Mouse (Mus musculus) large intestine, adult 2 months (tissue): ENCODE results near the gene Tmem98. TPM values are rescaled to one million over a fixed set of nuclear protein-coding genes. Genes with fewer than 3 reads are reported as not detected.

Source experiments
- DNase-seq: peaks from one replicate; pipeline ENCODE4 v3.0.0-alpha.2; 2012; ENCODE audit warnings: low read depth, low spot score
- WGBS: fragments of 180-500 bp; shearing (Covaris S2); methylation state at CpG from one replicate; pipeline ENCODE4 v1.1.7; 2018; 5-methylcytosine and 5-hydroxymethylcytosine counted together
- polyA plus RNA-seq: library from polyadenylated mRNA; depleted of rRNA; stranded (reverse); fragments of >200 nt; gene quantifications from 2 replicates; pipeline ENCODE4 v1.2.3, GENCODE M21; 2012; rRNA removed

Gene Tmem98
- 159 and 218 TPM in 2 replicates for polyA plus RNA-seq

DNA sequence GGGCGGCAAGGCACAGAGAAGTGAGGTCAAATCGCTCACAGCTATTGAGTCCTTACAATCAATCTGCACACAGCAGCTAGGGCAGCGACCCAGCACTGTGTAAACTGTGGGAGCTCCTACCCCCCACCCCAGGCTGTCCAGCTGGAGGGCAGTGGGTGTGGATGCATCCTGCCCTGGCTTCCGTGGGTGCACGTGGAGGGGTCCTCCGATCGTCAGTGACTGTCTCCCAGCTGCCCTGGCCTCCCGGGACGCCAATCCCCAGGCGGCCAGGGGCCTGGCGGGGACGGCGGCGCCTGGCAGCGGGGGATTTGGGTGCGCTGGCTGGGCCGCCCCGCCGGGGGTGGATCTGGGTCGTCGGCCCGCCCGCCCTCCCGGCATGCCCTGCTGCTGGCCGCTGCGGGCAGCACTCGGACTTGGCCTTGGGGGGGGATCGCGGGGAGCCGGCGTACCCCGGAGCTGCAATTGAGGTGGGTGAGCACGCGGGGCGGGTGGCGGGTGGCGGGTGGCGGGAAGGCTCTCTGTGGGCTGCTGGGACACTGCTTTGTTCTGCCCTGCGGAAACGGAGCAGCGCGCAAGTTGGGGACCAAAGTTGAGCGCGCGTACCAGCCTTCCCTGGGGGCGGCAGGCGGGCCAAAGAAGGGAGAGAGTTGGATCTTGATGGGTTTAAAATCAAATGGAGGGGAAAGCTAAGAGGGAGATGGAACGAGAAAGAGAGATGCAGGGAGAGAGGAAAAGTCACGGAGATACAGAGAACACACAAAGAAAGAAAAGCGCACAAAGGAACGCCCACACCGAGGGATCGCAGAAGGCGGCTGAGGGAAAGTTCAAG is at the start of gene Tmem98:
Tmem98 (plus strand) TSS at position 183 of the 829 bp plus-strand sequence.
- 2% methylated on average over 54 of the region's 54 CpGs for WGBS
- DNase-seq: no peak

DNA sequence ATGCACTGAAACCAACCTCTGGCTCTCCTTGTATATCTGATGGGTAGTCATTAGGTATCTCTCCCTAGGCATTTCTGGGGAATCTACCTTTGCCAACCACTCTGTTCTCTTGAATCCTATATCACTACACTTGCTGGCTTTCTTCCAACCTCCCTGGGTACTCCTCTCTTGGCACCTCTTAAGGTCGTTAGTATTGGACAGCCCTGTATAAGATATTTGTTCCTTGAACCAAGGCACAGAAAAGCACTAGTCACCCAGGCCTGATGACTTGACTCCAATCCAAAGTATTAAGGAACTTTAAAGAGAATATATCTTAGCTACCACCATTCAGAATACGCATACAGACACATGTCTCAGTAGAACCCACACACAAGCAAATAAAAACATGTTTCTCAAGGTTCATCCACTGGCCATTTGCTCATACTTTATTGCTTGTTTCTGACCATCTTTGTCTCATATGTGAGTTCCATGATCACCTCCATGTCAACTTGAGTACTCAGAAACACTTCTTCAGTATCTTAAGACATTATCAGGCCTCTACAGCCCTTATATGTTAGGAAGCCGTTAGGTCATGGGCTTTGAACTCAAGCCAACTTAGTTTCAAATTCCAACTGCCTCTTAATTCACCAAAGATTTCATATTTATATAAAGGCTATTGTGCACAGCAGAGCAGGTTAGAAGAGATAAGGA is 48.5 kb upstream of the Tmem98 start:
- 39% methylated on average over 3 of the region's 3 CpGs for WGBS
- no peak for DNase-seq

- DNase-seq: no peak
- WGBS: 54% methylated on average over 4 of the region's 4 CpGs
These were observed 47.9 kb upstream of the Tmem98 start for GRCm38 (mm10) chr11:80762066-80762465.

GRCm38 (mm10) chr11:80766068-80766467 is 43.9 kb upstream of the Tmem98 start:
- 86% methylated on average over 4 of the region's 4 CpGs for WGBS
- no peak for DNase-seq

- no peak for DNase-seq
- 36% methylated on average over 6 of the region's 6 CpGs for WGBS
These were observed 43.3 kb upstream of the Tmem98 start for GRCm38 (mm10) chr11:80766472-80767319.

- no peak for DNase-seq
- 41% methylated on average over 3 of the region's 3 CpGs for WGBS
These were observed 42.7 kb upstream of the Tmem98 start for GRCm38 (mm10) chr11:80767320-80767617.

DNA sequence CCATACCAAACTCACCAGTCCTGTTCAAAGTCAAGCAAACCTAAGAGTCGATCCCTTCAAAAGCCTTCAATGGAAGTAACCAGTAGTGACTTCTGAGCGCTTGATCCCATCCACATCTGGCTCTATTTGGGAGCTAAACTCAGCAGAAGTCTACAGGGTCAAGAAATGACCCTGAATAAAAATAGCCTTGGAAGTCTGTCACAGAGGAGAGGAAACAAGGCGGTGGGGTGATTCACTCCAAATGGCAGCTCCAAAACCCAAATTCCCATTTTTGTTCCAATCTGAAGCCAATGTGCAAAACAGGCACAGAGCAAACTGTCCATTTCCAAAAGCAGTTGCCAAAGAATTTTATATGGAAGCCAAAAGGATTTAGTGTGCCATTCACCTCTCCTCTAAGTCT is 38.8 kb upstream of the Tmem98 start:
- 89% methylated on average over 3 of the region's 3 CpGs for WGBS
- no peak for DNase-seq

DNA sequence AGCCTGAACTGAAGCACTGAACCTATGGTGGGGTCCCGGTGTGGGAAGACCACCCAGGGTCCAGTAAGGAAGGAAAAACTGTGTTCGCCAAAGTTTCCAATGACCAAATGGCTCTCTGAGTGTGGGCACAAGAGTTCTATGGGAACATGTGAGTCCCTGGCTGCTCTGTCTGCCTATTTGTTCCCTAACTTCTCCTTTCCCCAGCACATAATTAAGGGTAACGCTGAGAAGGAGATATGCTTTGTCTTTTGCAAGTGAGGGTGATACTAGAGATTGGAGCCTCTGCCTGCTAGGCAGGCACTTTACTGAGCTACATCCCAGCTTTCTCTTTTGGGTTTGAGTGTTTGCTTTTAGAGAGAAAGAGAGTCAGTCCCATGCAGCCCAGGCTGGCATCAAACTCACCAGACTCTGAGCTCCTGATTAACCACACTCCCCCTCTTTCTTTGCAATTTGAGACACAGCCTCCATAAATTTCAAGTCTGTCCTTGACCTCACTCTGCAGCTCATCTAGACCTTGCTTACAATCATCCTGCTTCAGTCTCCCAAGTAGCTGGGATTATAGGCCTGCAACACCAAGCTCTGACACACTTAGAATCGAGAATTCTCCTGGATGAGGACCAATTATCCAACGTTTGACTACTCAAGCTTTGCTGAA is 38.3 kb upstream of the Tmem98 start:
- 69% methylated on average over 5 of the region's 5 CpGs for WGBS
- no peak for DNase-seq

DNA sequence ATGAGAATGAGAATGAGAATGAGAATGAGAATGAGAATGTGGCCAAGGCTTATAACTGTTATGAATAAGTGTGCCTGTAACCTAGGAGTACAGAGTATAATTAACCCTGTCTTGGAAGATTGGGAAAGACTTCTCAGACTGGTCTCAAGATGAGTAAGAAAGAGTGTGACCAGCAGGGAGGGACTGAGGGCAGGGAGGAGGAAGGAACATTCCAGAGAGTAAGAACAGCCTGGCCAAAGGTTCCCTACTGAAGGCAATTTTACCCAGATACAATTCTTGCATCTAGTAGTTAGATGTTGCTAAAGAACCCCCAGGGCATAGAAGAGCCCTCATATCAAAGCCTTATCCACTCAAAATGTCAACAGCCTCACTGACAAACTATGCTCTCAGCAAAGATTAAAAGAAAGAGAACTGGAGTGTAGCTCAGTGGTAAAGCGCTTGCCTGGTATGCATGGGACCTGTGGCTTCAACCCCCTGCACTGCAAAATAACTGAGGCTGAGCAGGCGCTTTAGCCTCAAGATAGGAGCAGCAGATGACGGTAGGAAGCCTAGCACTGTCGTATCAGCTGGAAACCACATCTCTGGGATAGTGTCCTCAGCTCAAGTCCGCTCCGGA is 37.3 kb upstream of the Tmem98 start:
- WGBS: 92% methylated on average over 6 of the region's 6 CpGs
- DNase-seq: no peak

- 38% methylated on average over 3 of the region's 3 CpGs for WGBS
- no peak for DNase-seq
These were observed 34.4 kb upstream of the Tmem98 start for GRCm38 (mm10) chr11:80775535-80775934.

- WGBS: 53% methylated on average over 2 of the region's 2 CpGs
- no peak for DNase-seq
These were observed 32.3 kb upstream of the Tmem98 start for GRCm38 (mm10) chr11:80777708-80778107.

DNA sequence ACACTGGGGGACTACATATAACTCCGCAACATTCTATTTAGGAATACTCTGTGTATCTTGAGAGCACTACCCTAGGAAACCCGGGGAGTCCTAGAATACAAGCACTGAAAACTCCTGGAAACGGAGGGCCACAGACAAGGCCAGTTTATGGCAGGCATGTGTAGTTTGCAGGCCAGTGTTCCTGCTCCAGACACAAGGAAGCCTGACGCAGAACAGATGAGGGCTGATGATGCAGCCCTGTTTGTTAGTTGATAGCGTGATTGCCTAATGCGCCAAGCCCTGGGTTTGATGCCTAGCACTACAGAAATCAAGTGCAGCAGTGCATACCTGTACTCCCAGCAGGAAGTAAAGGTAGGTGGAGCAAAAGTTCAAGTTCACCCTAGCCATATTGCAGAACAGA is 31.8 kb upstream of the Tmem98 start:
- 30% methylated on average over 6 of the region's 6 CpGs for WGBS
- no peak for DNase-seq

DNA sequence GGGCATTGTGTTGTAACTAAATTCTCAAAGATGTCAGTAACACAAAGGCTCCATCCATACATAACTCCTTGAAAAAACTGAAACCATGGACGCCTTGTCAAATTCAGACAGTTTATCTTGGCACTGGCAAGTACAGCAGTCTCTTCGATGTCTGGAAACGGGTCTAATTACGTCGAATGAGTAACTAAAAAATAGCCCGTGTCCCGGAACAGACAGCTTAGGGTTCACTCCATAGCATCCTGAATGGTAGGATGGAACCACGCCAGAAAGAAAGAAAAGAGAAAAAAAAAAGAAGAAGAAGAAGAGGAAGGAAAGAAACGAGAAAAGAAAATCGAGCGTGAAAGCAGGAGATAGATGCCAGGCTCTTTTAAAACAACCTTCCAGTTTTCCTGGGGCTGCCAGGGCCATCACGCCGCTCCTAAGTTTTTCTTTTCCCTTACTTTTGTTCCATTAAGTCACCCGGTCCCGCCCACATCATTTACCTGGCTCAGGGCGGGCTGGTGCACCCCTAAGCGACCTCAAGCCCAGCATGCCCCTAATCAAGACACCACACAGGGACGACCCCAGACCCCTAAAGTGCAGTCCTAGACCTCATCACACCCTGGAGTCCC is 31.0 kb upstream of the Tmem98 start:
- 2% methylated on average over 18 of the region's 18 CpGs for WGBS
- no peak for DNase-seq

GRCm38 (mm10) chr11:80779527-80780344 is 30.2 kb upstream of the Tmem98 start, which contains the start of gene Myo1d:
Gene Myo1d (minus strand): TSS chr11:80780025.
- 1% methylated on average over 87 of the region's 87 CpGs for WGBS
- no peak for DNase-seq

DNA sequence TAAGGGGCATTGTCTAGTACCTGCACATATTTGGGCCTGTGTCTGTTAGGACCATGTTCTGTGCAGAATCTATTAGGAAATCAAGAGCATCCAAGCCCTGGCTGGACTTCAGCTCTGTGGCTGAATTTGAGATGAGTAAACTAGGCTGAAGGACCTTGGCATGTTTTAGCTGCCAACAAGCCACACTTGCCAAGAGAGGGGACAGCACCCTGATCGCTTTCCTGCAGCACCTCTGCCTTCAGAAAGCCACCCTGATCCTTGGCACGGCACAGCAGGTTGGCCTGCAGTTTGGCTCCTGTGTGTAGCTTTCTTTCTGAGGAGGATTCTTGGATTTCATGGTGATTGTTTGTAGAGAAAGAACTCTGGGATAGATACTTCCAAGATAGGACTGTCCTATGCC is 28.4 kb upstream of the Tmem98 start:
- WGBS: 59% methylated on average over 2 of the region's 2 CpGs
- DNase-seq: no peak

DNA sequence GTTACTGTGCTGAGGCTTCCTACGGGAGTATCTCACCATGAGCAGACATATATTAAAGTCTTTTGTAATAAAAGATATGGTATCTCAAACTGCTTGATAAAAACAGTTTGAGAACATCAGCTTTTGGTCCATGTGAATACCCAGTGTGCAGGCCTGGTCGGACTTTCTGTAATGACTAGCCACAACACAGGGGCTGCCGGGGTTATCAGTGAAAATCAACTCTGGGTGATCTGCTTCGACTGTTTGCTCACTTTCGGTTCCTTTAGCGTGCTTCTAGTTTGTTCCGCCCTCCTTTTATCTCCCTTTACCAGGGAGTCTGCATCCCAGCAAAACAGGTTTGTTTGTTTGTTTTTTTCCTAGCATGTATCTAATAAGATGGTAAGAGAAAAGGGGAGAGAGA is 26.5 kb upstream of the Tmem98 start:
- no peak for DNase-seq
- WGBS: 31% methylated on average over 7 of the region's 7 CpGs

GRCm38 (mm10) chr11:80784294-80784743 is 25.7 kb upstream of the Tmem98 start:
- 21% methylated on average over 3 of the region's 3 CpGs for WGBS
- no peak for DNase-seq

GRCm38 (mm10) chr11:80785672-80786071 is 24.3 kb upstream of the Tmem98 start:
- WGBS: 53% methylated on average over 5 of the region's 5 CpGs
- no peak for DNase-seq
